Mouse (Mus musculus): Measurements from ENCODE around the gene Gm29666.
A peak's percentile ranks its signal among the peaks of the same experiment; 100 is the strongest.

The Gm29666 gene

GRCm38 (mm10) chr15:84919938-84920337, at the start of gene Gm29666:
TSS of gene Gm29666 (minus strand) at chr15:84920038.
- DNase-seq (ENCODE audit: low spot score in 2 of 2): no peak

- no peak for DNase-seq (ENCODE audit: low spot score in 2 of 2)
These were observed 48.7 kb upstream of the Gm29666 start for GRCm38 (mm10) chr15:84968534-84968933.

- no peak for DNase-seq (ENCODE audit: low spot score in 2 of 2)
These were observed 45.9 kb upstream of the Gm29666 start for GRCm38 (mm10) chr15:84965575-84966360.

- DNase-seq (ENCODE audit: low spot score in 2 of 2): no peak
These were observed 44.9 kb upstream of the Gm29666 start for GRCm38 (mm10) chr15:84964771-84965170.

GRCm38 (mm10) chr15:84962518-84962917, 42.7 kb upstream of the Gm29666 start:
- no peak for DNase-seq (ENCODE audit: low spot score in 2 of 2)

GRCm38 (mm10) chr15:84960692-84961091, 40.9 kb upstream of the Gm29666 start:
- no peak for DNase-seq (ENCODE audit: low spot score in 2 of 2)

GRCm38 (mm10) chr15:84959891-84960290, 40.1 kb upstream of the Gm29666 start:
- no peak for DNase-seq (ENCODE audit: low spot score in 2 of 2)

- DNase-seq (ENCODE audit: low spot score in 2 of 2): no peak
These were observed 38.5 kb upstream of the Gm29666 start for GRCm38 (mm10) chr15:84958331-84958730.

- DNase-seq (ENCODE audit: low spot score in 2 of 2): no peak
These were observed 38.0 kb upstream of the Gm29666 start for GRCm38 (mm10) chr15:84957851-84958250.

- DNase-seq (ENCODE audit: low spot score in 2 of 2): no peak
These were observed 33.4 kb upstream of the Gm29666 start for GRCm38 (mm10) chr15:84953259-84953658.

GRCm38 (mm10) chr15:84950053-84950452, 30.2 kb upstream of the Gm29666 start:
- DNase-seq (ENCODE audit: low spot score in 2 of 2): no peak

GRCm38 (mm10) chr15:84948990-84949389, 29.2 kb upstream of the Gm29666 start:
- DNase-seq (ENCODE audit: low spot score in 2 of 2): no peak

- no peak for DNase-seq (ENCODE audit: low spot score in 2 of 2)
These were observed 24.5 kb upstream of the Gm29666 start for GRCm38 (mm10) chr15:84944319-84944718.

GRCm38 (mm10) chr15:84942647-84943285, 22.9 kb upstream of the Gm29666 start:
- no peak for DNase-seq (ENCODE audit: low spot score in 2 of 2)

GRCm38 (mm10) chr15:84940102-84940501, 20.3 kb upstream of the Gm29666 start:
- DNase-seq (ENCODE audit: low spot score in 2 of 2): no peak

GRCm38 (mm10) chr15:84934901-84935300, 15.1 kb upstream of the Gm29666 start:
- DNase-seq (ENCODE audit: low spot score in 2 of 2): no peak

- no peak for DNase-seq (ENCODE audit: low spot score in 2 of 2)
These were observed 12.5 kb upstream of the Gm29666 start for GRCm38 (mm10) chr15:84932351-84932750.

- DNase-seq (ENCODE audit: low spot score in 2 of 2): no peak
These were observed 5.7 kb upstream of the Gm29666 start for GRCm38 (mm10) chr15:84925495-84926018.

GRCm38 (mm10) chr15:84924781-84925315, 5.0 kb upstream of the Gm29666 start:
- DNase-seq (ENCODE audit: low spot score in 2 of 2): no peak

- DNase-seq (ENCODE audit: low spot score in 2 of 2): peak; percentile 11 to 45
These were observed 3.8 kb upstream of the Gm29666 start for GRCm38 (mm10) chr15:84923508-84924181.

- DNase-seq (ENCODE audit: low spot score in 2 of 2): peak; percentile 99
These were observed 3.2 kb upstream of the Gm29666 start, which contains the start of gene Nup50 for GRCm38 (mm10) chr15:84922884-84923507. TSS of gene Nup50 (plus strand) at chr15:84923411.

GRCm38 (mm10) chr15:84913201-84913600, 6.6 kb downstream of the Gm29666 start:
- DNase-seq (ENCODE audit: low spot score in 2 of 2): no peak
